Mouse (Mus musculus): Measurements from ENCODE around the gene Olfr1275.

The Olfr1275 gene

DNA sequence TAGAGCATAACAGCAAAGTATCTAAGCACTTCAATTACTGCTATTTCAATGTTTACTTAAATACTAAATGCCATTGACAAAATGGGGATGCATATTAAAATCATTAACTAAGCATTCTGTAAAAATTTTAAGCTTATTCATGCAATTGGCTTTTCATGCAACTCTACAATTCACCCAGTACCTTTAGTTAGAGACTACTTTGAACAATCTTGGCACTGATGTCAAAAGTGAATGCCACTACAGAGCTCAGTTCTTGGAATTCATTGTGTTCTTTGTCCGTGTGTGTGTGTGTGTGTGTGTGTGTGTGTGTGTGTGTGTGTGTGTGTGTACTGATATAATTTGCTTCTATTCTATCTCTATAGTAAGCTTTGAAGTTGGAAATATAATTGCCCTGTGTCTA is at the start of gene Olfr1275:
Gene Olfr1275, minus strand, starts transcription at position 101 of the 400 bp plus-strand sequence.
- no peak for DNase-seq (ENCODE audit: low read depth)

DNA sequence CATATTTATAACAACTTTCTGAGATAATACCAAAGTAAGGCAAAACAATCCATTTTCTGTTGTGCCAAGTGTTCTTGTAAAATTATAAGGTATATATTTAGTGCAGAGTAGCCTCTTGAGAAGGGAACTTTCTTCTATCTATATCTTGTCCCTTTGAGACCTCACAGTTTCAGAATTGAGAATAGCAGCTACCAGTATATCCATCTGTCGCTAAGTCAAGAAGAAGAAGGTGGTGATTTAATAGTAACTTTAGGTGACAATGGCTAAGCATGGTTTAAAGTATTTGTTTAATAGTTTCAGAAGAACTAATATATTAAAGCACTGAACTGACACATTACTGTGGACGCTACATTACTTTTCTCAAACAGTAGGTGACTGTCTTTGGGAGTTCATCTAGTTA is 38.9 kb upstream of the Olfr1275 start, which contains the start of gene Olfr1277:
Gene Olfr1277, minus strand, starts transcription at position 101 of the 400 bp plus-strand sequence.
- no peak for DNase-seq (ENCODE audit: low read depth)

DNA sequence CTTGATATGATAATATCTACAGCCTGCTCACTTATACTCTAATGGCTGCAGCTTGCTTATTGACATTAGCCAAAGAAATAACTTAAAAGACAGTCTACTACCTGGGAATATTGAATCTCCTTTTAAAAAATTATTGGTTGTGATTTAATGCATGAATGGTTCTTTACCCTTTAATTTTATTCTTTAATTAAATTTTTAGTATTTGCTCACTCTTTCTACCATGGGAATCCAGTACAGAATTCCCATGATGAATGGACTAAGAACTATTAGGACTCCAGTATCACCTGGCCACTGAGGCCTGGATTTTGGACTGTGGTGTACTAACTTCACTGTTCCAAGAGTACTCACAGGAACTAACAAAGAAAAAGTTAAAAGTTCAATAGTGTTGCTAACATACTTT is 19.1 kb upstream of the Olfr1275 start, which contains the start of gene Olfr1276:
Gene Olfr1276, plus strand, starts transcription at position 301 of the 400 bp plus-strand sequence.
- no peak for DNase-seq (ENCODE audit: low read depth)

DNA sequence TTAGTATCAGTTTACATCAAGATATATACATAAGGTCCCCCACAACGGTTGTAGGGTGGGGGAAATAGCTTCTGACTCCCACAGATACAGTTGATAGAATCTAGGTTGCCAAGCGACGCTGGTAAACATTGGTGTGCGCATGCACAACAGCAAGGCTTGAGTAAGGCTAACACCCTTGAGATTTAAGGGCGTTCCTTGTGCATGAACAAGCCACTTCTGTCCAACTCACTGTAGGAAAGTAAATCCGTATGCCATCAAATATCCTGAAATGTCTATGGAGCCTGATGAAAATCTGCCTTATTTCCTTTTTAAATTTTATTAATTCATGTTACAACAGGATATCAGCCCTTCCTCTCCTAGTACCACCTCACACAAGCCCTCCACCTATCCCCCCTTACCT is 5.6 kb downstream of the Olfr1275 start, which contains the start of gene 4930430A15Rik:
Gene 4930430A15Rik, minus strand, starts transcription at position 101 of the 400 bp plus-strand sequence.
- no peak for DNase-seq (ENCODE audit: low read depth)

DNA sequence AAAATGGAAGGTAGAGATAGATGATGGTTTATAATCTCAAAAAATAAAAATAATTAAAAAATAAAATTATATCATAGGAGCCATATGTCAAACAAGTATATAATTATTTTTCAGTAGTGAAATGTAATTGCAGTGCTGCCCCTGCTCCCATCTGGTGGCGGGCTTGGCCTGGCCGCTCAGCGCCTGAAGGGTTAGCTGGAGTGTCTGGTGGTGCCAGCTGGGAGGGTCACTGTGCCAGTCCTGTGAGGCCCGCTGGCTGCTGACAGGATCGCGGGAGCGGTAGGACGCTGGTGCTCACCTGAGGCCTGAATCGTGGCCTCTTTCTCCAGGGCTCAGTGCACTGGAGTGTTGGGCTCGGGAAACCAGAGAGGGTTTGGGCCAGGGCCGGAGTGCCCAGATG is 53.0 kb downstream of the Olfr1275 start:
- DNase-seq (ENCODE audit: low read depth): no peak

Data from induced T-regulatory cell, adult 2 months (primary cell).